Mouse (Mus musculus) heart, adult 2 months (tissue): ENCODE results near the gene Arpc1b.

ENCODE experiments used
- CTCF ChIP-seq: fragments of 200-600 bp; IDR thresholded peaks from 2 replicates; pipeline ENCODE4 v1.8.1; 2022; ENCODE audit warnings: antibody characterized with exemption, mild to moderate bottlenecking, moderate library complexity
- POLR2A ChIP-seq: fragments of 200-500 bp; IDR thresholded peaks from 2 replicates; pipeline ENCODE4 v1.6.1; 2011; ENCODE audit warnings: mild to moderate bottlenecking, low read depth, low read length, control low read depth; ENCODE audit not compliant: insufficient read depth

DNA sequence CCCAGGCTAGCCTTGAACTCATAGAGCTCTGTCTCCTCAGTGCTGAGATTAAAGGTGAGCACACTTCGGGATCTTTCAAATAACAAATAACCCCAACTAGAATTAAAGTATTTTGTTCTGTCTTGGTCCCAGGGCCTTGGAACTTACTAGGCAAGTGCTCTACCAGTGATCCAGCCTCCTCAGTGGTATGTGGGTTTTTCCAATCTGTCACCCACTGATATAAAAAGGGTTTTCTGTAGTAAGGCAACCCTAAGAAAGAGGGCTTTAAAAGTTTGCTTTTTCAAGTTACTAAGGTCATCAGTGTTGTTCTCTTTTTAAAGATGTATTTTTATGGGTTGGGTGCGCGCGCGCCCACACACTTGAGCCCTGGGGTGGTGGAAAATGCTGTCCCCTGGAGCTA, 1.7 kb downstream of the Arpc1b start:
- no peak for TF ChIP-seq CTCF
- no peak for TF ChIP-seq POLR2A
